Mouse (Mus musculus): Measurements from ENCODE around the gene Mcu. TPM values are rescaled to one million over a fixed set of nuclear protein-coding genes. Genes with fewer than 3 reads are reported as not detected.

Gene Mcu
- polyA plus RNA-seq, 1 experiment from 2014 or later: 24.9 TPM

GRCm38 (mm10) chr10:59506711-59507110, 109.8 kb downstream of the Mcu start:
- no peak overlapping the region for H3K4me3 ChIP-seq
- H3K4me1 ChIP-seq: peaks cover 48% of the 10 kb centered on the region
- H3K9ac ChIP-seq: no peak overlapping the region
- 66% methylated on average over 5 of the region's 5 CpGs for WGBS
- H3K27ac ChIP-seq (replicated peaks): peak overlapping the region; percentile 39; the same call in 1 of the 2 replicates
- H3K36me3 ChIP-seq: no peaks in the 10 kb centered on the region
- H3K4me2 ChIP-seq: no peak overlapping the region
- H3K27me3 ChIP-seq (replicated peaks): no peaks in the 10 kb centered on the region
- ATAC-seq (ENCODE audit: extremely low read depth, insufficient number of reproducible peaks, low FRiP score, low TSS enrichment): no peak
- H3K9me3 ChIP-seq: no peaks in the 10 kb centered on the region

- Histone ChIP-seq H3K4me1 (peaks cover 37% of the 10 kb centered on the region), H3K9me3 (no peaks in the 10 kb centered on the region), H3K9ac (no peak overlapping the region), H3K4me3 (no peak overlapping the region), H3K36me3 (no peaks in the 10 kb centered on the region), H3K4me2 (peak overlapping the region; percentile 62; the same call in 1 of the 2 replicates), H3K27me3 (replicated peaks) (no peaks in the 10 kb centered on the region), H3K27ac (replicated peaks) (no peak overlapping the region)
- ATAC-seq (ENCODE audit: extremely low read depth, insufficient number of reproducible peaks, low FRiP score, low TSS enrichment): no peak
- 69% methylated on average over 3 of the region's 3 CpGs for WGBS
Measured at GRCm38 (mm10) chr10:59504291-59504690, 112.2 kb downstream of the Mcu start.

- 53% methylated on average over 31 of the region's 31 CpGs for WGBS
- Histone ChIP-seq H3K4me1 (peaks cover 35% of the 10 kb centered on the region), H3K9ac (peak overlapping the region; percentile 1), H3K4me3 (peak overlapping the region; percentile 25), H3K27ac (replicated peaks) (peak overlapping the region; percentile 5), H3K27me3 (replicated peaks) (no peaks in the 10 kb centered on the region), H3K9me3 (no peaks in the 10 kb centered on the region), H3K4me2 (peak overlapping the region; percentile 62), H3K36me3 (no peaks in the 10 kb centered on the region)
- no peak for ATAC-seq (ENCODE audit: extremely low read depth, insufficient number of reproducible peaks, low FRiP score, low TSS enrichment)
Measured at GRCm38 (mm10) chr10:59503433-59504210, 112.9 kb downstream of the Mcu start.

DNA sequence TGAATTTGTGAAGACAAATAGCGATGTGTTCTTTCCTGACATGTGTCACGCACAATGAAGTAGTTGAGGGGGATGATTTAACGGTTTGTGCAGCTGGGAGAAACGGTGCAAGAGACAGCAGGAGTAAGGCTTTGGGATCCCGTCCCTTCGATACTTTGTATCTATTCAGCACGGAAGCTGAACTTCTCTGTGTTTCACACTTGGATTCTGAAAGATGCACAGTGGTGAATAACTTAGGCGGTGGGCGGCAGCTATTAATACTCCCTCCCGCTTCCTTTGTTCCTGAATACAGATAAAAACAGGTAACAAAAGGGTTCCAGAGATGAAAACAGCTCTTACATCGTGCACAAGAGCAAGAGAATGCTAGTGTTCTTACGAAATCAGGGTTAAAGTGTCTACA, 114.1 kb downstream of the Mcu start:
- Histone ChIP-seq H3K4me2 (no peak overlapping the region), H3K27me3 (replicated peaks) (no peaks in the 10 kb centered on the region), H3K9me3 (no peaks in the 10 kb centered on the region), H3K4me3 (no peak overlapping the region), H3K4me1 (peaks cover 35% of the 10 kb centered on the region), H3K36me3 (no peaks in the 10 kb centered on the region), H3K27ac (replicated peaks) (peak overlapping the region; percentile 26), H3K9ac (no peak overlapping the region)
- no peak for ATAC-seq (ENCODE audit: extremely low read depth, insufficient number of reproducible peaks, low FRiP score, low TSS enrichment)
- WGBS: 62% methylated on average over 12 of the region's 12 CpGs

DNA sequence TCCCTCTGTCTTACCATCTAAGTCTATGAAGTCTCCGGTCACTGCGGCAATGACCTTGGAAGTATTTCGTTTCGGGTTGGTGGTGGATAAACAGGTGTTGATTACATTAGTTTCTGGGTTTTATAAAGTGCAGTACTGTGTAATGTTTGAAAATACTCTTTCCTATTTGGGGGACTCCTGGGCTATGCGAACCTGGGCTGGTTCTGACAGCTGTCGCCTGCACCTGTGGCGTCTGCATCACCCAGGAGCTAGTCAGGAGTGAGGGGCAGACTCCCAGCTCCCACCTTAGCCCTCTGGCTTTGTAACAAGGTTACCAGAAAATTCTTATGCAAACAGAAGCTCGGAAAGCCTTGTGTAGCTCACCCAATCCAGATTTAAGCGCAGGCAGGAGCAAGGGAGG, 114.7 kb downstream of the Mcu start:
- no peak for ATAC-seq (ENCODE audit: extremely low read depth, insufficient number of reproducible peaks, low FRiP score, low TSS enrichment)
- Histone ChIP-seq H3K36me3 (no peaks in the 10 kb centered on the region), H3K4me1 (peaks cover 33% of the 10 kb centered on the region), H3K4me3 (no peak overlapping the region), H3K4me2 (no peak overlapping the region), H3K27ac (replicated peaks) (peak overlapping the region; percentile 26), H3K9ac (no peak overlapping the region), H3K27me3 (replicated peaks) (no peaks in the 10 kb centered on the region), H3K9me3 (no peaks in the 10 kb centered on the region)
- WGBS: 73% methylated on average over 9 of the region's 9 CpGs

GRCm38 (mm10) chr10:59500225-59500624, 116.3 kb downstream of the Mcu start:
- no peak overlapping the region for H3K4me3 ChIP-seq
- H3K4me1 ChIP-seq: peaks cover 30% of the 10 kb centered on the region
- H3K36me3 ChIP-seq: no peaks in the 10 kb centered on the region
- H3K27me3 ChIP-seq (replicated peaks): no peaks in the 10 kb centered on the region
- no peaks in the 10 kb centered on the region for H3K9me3 ChIP-seq
- no peak overlapping the region for H3K27ac ChIP-seq (replicated peaks)
- ATAC-seq (ENCODE audit: extremely low read depth, insufficient number of reproducible peaks, low FRiP score, low TSS enrichment): no peak
- 68% methylated on average over 3 of the region's 3 CpGs for WGBS
- no peak overlapping the region for H3K9ac ChIP-seq
- H3K4me2 ChIP-seq: no peak overlapping the region

- Histone ChIP-seq H3K4me2 (no peak overlapping the region), H3K9ac (no peak overlapping the region), H3K27me3 (replicated peaks) (no peaks in the 10 kb centered on the region), H3K4me1 (peaks cover 25% of the 10 kb centered on the region), H3K36me3 (peaks cover under 1% of the 10 kb centered on the region; the same call in 1 of the 2 replicates), H3K27ac (replicated peaks) (no peak overlapping the region), H3K4me3 (no peak overlapping the region), H3K9me3 (peaks cover 4% of the 10 kb centered on the region)
- no peak for ATAC-seq (ENCODE audit: extremely low read depth, insufficient number of reproducible peaks, low FRiP score, low TSS enrichment)
- 87% methylated on average over 11 of the region's 11 CpGs for WGBS
Measured at GRCm38 (mm10) chr10:59497019-59497418, 119.5 kb downstream of the Mcu start.

DNA sequence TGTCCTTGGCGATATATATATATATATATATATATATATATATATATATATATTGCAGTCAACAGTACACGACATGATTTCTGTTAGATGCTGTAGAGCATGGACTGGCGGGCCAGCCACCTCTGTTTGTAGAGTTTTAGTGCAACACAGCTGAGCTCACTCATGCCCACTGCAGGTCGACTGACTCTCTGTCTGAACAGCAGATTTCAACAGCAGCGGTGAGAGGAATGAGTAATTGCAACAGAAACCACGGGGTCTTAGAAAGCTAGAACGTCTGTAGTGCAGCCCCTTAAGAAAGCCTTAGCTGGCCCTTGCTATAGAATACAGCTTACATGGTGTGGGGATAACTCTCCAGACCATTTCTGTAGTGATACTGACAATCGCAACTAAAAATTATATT, 121.6 kb downstream of the Mcu start:
- Histone ChIP-seq H3K9me3 (peaks cover 15% of the 10 kb centered on the region), H3K4me1 (peaks cover 9% of the 10 kb centered on the region), H3K27ac (replicated peaks) (no peak overlapping the region), H3K9ac (no peak overlapping the region), H3K27me3 (replicated peaks) (no peaks in the 10 kb centered on the region), H3K4me2 (no peak overlapping the region), H3K36me3 (peaks cover 16% of the 10 kb centered on the region), H3K4me3 (no peak overlapping the region)
- ATAC-seq (ENCODE audit: extremely low read depth, insufficient number of reproducible peaks, low FRiP score, low TSS enrichment): no peak
- 70% methylated on average over 8 of the region's 8 CpGs for WGBS

GRCm38 (mm10) chr10:59494044-59494443, 122.4 kb downstream of the Mcu start:
- H3K9me3 ChIP-seq: peaks cover 15% of the 10 kb centered on the region
- no peak for ATAC-seq (ENCODE audit: extremely low read depth, insufficient number of reproducible peaks, low FRiP score, low TSS enrichment)
- H3K36me3 ChIP-seq: peaks cover 24% of the 10 kb centered on the region
- 32% methylated on average over 2 of the region's 2 CpGs for WGBS
- no peak overlapping the region for H3K9ac ChIP-seq
- H3K27me3 ChIP-seq (replicated peaks): no peaks in the 10 kb centered on the region
- peak overlapping the region; percentile 20; the same call in 1 of the 2 replicates for H3K27ac ChIP-seq (replicated peaks)
- peaks cover 9% of the 10 kb centered on the region for H3K4me1 ChIP-seq
- no peak overlapping the region for H3K4me3 ChIP-seq
- no peak overlapping the region for H3K4me2 ChIP-seq

DNA sequence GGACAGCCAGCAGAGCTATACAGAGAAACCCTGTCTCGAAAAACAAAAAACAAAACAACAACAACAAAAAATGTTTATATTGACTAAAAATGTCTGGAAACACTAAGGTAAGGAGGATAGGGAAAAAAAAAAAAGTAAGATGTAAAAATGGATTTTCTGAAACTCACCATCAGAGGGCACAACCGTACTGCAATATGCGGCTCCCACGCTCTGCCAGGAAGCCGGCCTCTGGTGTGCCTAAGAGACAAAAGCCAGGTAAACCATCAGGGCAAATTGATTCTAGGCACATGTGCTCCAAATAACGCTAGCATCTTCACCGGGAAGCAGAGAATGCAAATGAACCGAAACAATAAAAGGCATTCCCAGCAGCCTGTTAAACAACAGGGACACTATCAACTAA, 125.6 kb downstream of the Mcu start:
- Histone ChIP-seq H3K4me3 (no peak overlapping the region), H3K36me3 (peaks cover 38% of the 10 kb centered on the region), H3K9ac (no peak overlapping the region), H3K4me1 (peaks cover 9% of the 10 kb centered on the region), H3K4me2 (no peak overlapping the region), H3K27ac (replicated peaks) (no peak overlapping the region), H3K27me3 (replicated peaks) (no peaks in the 10 kb centered on the region), H3K9me3 (peaks cover 18% of the 10 kb centered on the region)
- ATAC-seq (ENCODE audit: extremely low read depth, insufficient number of reproducible peaks, low FRiP score, low TSS enrichment): no peak
- 86% methylated on average over 8 of the region's 8 CpGs for WGBS

DNA sequence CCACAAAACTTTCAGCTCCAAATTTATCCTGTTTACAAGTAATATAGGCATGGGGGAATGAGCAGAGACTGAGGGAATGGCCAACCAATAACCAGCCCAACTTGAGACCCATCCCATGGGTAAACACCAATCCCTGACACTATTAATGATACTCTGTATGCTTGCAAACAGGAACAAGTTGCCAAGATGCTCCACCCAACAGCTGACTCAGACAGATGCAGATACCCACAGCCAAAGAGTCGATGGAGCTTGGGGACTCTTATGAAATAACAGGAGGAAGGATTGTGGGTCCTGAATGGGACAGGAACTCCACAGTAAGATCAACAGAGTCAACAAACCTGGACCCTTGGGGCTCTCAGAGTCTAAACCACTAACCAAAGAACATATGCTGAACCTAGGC, 127.1 kb downstream of the Mcu start:
- Histone ChIP-seq H3K4me2 (no peak overlapping the region), H3K36me3 (peaks cover 38% of the 10 kb centered on the region), H3K9me3 (peaks cover 18% of the 10 kb centered on the region), H3K4me3 (no peak overlapping the region), H3K9ac (no peak overlapping the region), H3K27me3 (replicated peaks) (no peaks in the 10 kb centered on the region), H3K27ac (replicated peaks) (no peak overlapping the region), H3K4me1 (peaks cover 7% of the 10 kb centered on the region)
- WGBS: 87% methylated on average over 1 of the region's 1 CpGs
- no peak for ATAC-seq (ENCODE audit: extremely low read depth, insufficient number of reproducible peaks, low FRiP score, low TSS enrichment)

- Histone ChIP-seq H3K9me3 (peaks cover 18% of the 10 kb centered on the region), H3K4me3 (no peak overlapping the region), H3K27me3 (replicated peaks) (no peaks in the 10 kb centered on the region), H3K4me1 (no peaks in the 10 kb centered on the region), H3K36me3 (peaks cover 38% of the 10 kb centered on the region), H3K27ac (replicated peaks) (no peak overlapping the region), H3K4me2 (no peak overlapping the region), H3K9ac (no peak overlapping the region)
- no peak for ATAC-seq (ENCODE audit: extremely low read depth, insufficient number of reproducible peaks, low FRiP score, low TSS enrichment)
- 83% methylated on average over 2 of the region's 2 CpGs for WGBS
Measured at GRCm38 (mm10) chr10:59487351-59487750, 129.1 kb downstream of the Mcu start.
